Mouse (Mus musculus) liver, embryonic 14.5 days (tissue): ENCODE results near the gene Hormad2.

Experiments used
- CTCF ChIP-seq: IDR thresholded peaks from 2 replicates; pipeline ENCODE4 v1.5.1; 2016; ENCODE audit warnings: antibody characterized with exemption, low read depth, control low read depth
- EP300 ChIP-seq: IDR thresholded peaks from 2 replicates; pipeline ENCODE4 v1.6.1; 2016; ENCODE audit warnings: antibody characterized with exemption, low read depth

GRCm38 (mm10) chr11:4355430-4355829 is 85.5 kb downstream of the Hormad2 start:
- TF ChIP-seq CTCF (no peak), EP300 (no peak)
